Mouse (Mus musculus): ENCODE results near the gene Trpm1.
"Not testable (repeated sequence)": the region's sequence is repeated elsewhere in the genome, so short reads cannot be mapped to it uniquely, and the experiment has no call there.

DNA sequence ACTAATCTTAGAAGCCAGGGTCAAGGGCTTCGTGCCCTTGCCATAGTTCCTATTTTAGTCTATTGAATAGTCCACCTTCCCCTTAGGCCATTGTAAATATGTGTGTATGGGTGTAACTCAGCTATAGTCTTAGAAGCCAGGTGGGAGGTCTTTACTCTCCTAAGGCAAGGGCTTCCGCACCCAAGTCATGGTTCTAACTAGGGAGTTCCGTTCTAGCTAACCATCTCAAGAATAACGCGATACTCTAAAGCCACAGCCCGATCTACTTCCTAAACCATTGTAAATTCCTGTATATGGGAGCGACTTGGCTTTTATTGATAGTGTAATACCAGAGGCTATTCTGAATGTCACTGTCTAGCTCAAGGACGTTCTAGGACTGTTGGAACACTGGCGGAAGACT is 27.6 kb upstream of the Trpm1 start:
- not testable (repeated sequence) for TF ChIP-seq CTCF (IDR thresholded peaks at IDR 0.05; ENCODE audit: borderline replicate concordance, control insufficient read depth, extremely low read depth, insufficient read depth, low read length, poor library complexity); POLR2A (IDR thresholded peaks at IDR 0.05; ENCODE audit: control insufficient read depth, extremely low read depth, insufficient read depth, low read length, poor library complexity)

Measured in thymus, adult 2 months (tissue).